Mouse (Mus musculus) megakaryocyte-erythroid progenitor cell, adult 5-6 weeks (primary cell): ENCODE measurements around the gene Gtf2h4. TPM values are rescaled to one million over a fixed set of nuclear protein-coding genes. Genes with fewer than 3 reads are reported as not detected.
A peak's percentile ranks its signal among the peaks of the same experiment; 100 is the strongest.

Experiments
- ATAC-seq: replicated peaks from 2 replicates; pipeline ENCODE4 v1.8.0; 2016; ENCODE audit warnings: mild to moderate bottlenecking, inconsistent platforms; ENCODE audit not compliant: severe bottlenecking, poor library complexity, low FRiP score, low TSS enrichment
- total RNA-seq, 2 experiments: library from RNA; stranded (forward) in 1 of 2; stranded (reverse) in 1 of 2; fragments of 200-1000, 215-1000 nt in 1 of 2; fragments of >200 nt in 1 of 2; fragmentation: Nextera tagmentation in 1 of 2; gene quantifications; 2 replicates each; pipeline ENCODE4 v1.2.3; 2014 to 2017

Gene Gtf2h4
- total RNA-seq, 2 experiments from 2014 or later: 35.0 to 52.4 TPM

- no peak for ATAC-seq
Measured at GRCm38 (mm10) chr17:35653086-35653485, 20.5 kb downstream of the Gtf2h4 start.

- ATAC-seq: no peak
Measured at GRCm38 (mm10) chr17:35649429-35649828, 24.1 kb downstream of the Gtf2h4 start.

GRCm38 (mm10) chr17:35643609-35644236 is 29.8 kb downstream of the Gtf2h4 start, which contains the start of gene Mucl3:
Gene Mucl3 (minus strand): TSS chr17:35643695.
- no peak for ATAC-seq

GRCm38 (mm10) chr17:35639352-35639751 is 34.2 kb downstream of the Gtf2h4 start:
- ATAC-seq: no peak

- no peak for ATAC-seq
Measured at GRCm38 (mm10) chr17:35638475-35639190, 34.9 kb downstream of the Gtf2h4 start.

- 0 out of 2 replicates have a peak, but pooled peaks have one; percentile 39 for ATAC-seq
Measured at GRCm38 (mm10) chr17:35636363-35636762, 37.2 kb downstream of the Gtf2h4 start.

GRCm38 (mm10) chr17:35635699-35636111 is 37.8 kb downstream of the Gtf2h4 start:
- ATAC-seq: peak; percentile 58; the same call in 1 of the 2 replicates

- no peak for ATAC-seq
Measured at GRCm38 (mm10) chr17:35635202-35635601, 38.3 kb downstream of the Gtf2h4 start.

GRCm38 (mm10) chr17:35633992-35634391 is 39.5 kb downstream of the Gtf2h4 start:
- ATAC-seq: no peak

- ATAC-seq: no peak
Measured at GRCm38 (mm10) chr17:35626537-35626936, 47.0 kb downstream of the Gtf2h4 start, which contains the start of gene Gm9573. Gene Gm9573 (minus strand): TSS chr17:35626637.

Other genes starting within 250 kb of the Gtf2h4 start
- gene H2-Q6, start 248.9 kb downstream of the Gtf2h4 start, total RNA-seq (2014; fragmentation: Nextera tagmentation): 76.1 and 91.9 TPM in 2 replicates
- 52.5 and 77.9 TPM in 2 replicates for gene H2-Q6, start 248.9 kb downstream of the Gtf2h4 start, total RNA-seq (2017)
- gene H2-Q7, start 234.6 kb downstream of the Gtf2h4 start, total RNA-seq (2014; fragmentation: Nextera tagmentation): 135 and 179 TPM in 2 replicates
- 47.7 and 71.0 TPM in 2 replicates for gene H2-Q7, start 234.6 kb downstream of the Gtf2h4 start, total RNA-seq (2017)
- 0.98 and 2.2 TPM in 2 replicates for gene H2-Q10, start 203.7 kb downstream of the Gtf2h4 start, total RNA-seq (2014; fragmentation: Nextera tagmentation)
- 0.23 and 0.28 TPM in 2 replicates for gene H2-Q10, start 203.7 kb downstream of the Gtf2h4 start, total RNA-seq (2017)
- 0.50 TPM in 1 of 2 replicates, not detected in the other for gene Pou5f1, start 167.7 kb downstream of the Gtf2h4 start, total RNA-seq (2014; fragmentation: Nextera tagmentation)
- gene Pou5f1, start 167.7 kb downstream of the Gtf2h4 start, total RNA-seq (2017): 0.38 TPM in 1 of 2 replicates, not detected in the other
- gene Tcf19, start 156.9 kb downstream of the Gtf2h4 start, total RNA-seq (2014; fragmentation: Nextera tagmentation): 18.8 and 27.5 TPM in 2 replicates
- gene Tcf19, start 156.9 kb downstream of the Gtf2h4 start, total RNA-seq (2017): 4.7 and 8.1 TPM in 2 replicates
- 9.3 and 24.6 TPM in 2 replicates for gene Cchcr1, start 156.6 kb downstream of the Gtf2h4 start, total RNA-seq (2014; fragmentation: Nextera tagmentation)
- 11.6 and 13.3 TPM in 2 replicates for gene Cchcr1, start 156.6 kb downstream of the Gtf2h4 start, total RNA-seq (2017)
- not detected in 2 replicates for gene Psors1c2, start 140.5 kb downstream of the Gtf2h4 start, total RNA-seq (2014; fragmentation: Nextera tagmentation)
- not detected in 2 replicates for gene Psors1c2, start 140.5 kb downstream of the Gtf2h4 start, total RNA-seq (2017)
- gene Cdsn, start 121.6 kb downstream of the Gtf2h4 start, total RNA-seq (2014; fragmentation: Nextera tagmentation): not detected in 2 replicates
- not detected in 2 replicates for gene Cdsn, start 121.6 kb downstream of the Gtf2h4 start, total RNA-seq (2017)
- gene 2300002M23Rik, start 106.3 kb downstream of the Gtf2h4 start, total RNA-seq (2014; fragmentation: Nextera tagmentation): not detected in 2 replicates
- gene 2300002M23Rik, start 106.3 kb downstream of the Gtf2h4 start, total RNA-seq (2017): not detected in 2 replicates
- not detected in 2 replicates for gene Sfta2, start 72.2 kb downstream of the Gtf2h4 start, total RNA-seq (2014; fragmentation: Nextera tagmentation)
- gene Sfta2, start 72.2 kb downstream of the Gtf2h4 start, total RNA-seq (2017): not detected in 2 replicates
- not detected in 2 replicates for gene Gm9573, start 47.1 kb downstream of the Gtf2h4 start, total RNA-seq (2014; fragmentation: Nextera tagmentation)
- not detected in 2 replicates for gene Gm9573, start 47.1 kb downstream of the Gtf2h4 start, total RNA-seq (2017)
- gene Mucl3, start 30.0 kb downstream of the Gtf2h4 start, total RNA-seq (2014; fragmentation: Nextera tagmentation): not detected in 2 replicates
- not detected in 2 replicates for gene Mucl3, start 30.0 kb downstream of the Gtf2h4 start, total RNA-seq (2017)
- gene Vars2, start 6.1 kb downstream of the Gtf2h4 start, total RNA-seq (2014; fragmentation: Nextera tagmentation): 32.5 and 44.2 TPM in 2 replicates
- 8.3 and 19.1 TPM in 2 replicates for gene Vars2, start 6.1 kb downstream of the Gtf2h4 start, total RNA-seq (2017)
- not detected in 2 replicates for gene Ddr1, start 30.9 kb upstream of the Gtf2h4 start, total RNA-seq (2014; fragmentation: Nextera tagmentation)
- gene Ddr1, start 30.9 kb upstream of the Gtf2h4 start, total RNA-seq (2017): not detected in 2 replicates
- 9.4 and 18.1 TPM in 2 replicates for gene Ier3, start 147.9 kb upstream of the Gtf2h4 start, total RNA-seq (2014; fragmentation: Nextera tagmentation)
- 16.1 and 18.2 TPM in 2 replicates for gene Ier3, start 147.9 kb upstream of the Gtf2h4 start, total RNA-seq (2017)
- gene Flot1, start 149.5 kb upstream of the Gtf2h4 start, total RNA-seq (2014; fragmentation: Nextera tagmentation): 68.3 and 99.7 TPM in 2 replicates
- gene Flot1, start 149.5 kb upstream of the Gtf2h4 start, total RNA-seq (2017): 73.0 and 82.4 TPM in 2 replicates
- gene Tubb5, start 164.6 kb upstream of the Gtf2h4 start, total RNA-seq (2014; fragmentation: Nextera tagmentation): 823 and 947 TPM in 2 replicates
- gene Tubb5, start 164.6 kb upstream of the Gtf2h4 start, total RNA-seq (2017): 678 and 844 TPM in 2 replicates
- 71.8 and 74.8 TPM in 2 replicates for gene Mdc1, start 167.8 kb upstream of the Gtf2h4 start, total RNA-seq (2014; fragmentation: Nextera tagmentation)
- gene Mdc1, start 167.8 kb upstream of the Gtf2h4 start, total RNA-seq (2017): 18.4 and 19.8 TPM in 2 replicates
- 27.0 and 32.4 TPM in 2 replicates for gene Nrm, start 187.6 kb upstream of the Gtf2h4 start, total RNA-seq (2014; fragmentation: Nextera tagmentation)
- 15.0 and 26.4 TPM in 2 replicates for gene Nrm, start 187.6 kb upstream of the Gtf2h4 start, total RNA-seq (2017)
- gene Ppp1r18, start 191.9 kb upstream of the Gtf2h4 start, total RNA-seq (2014; fragmentation: Nextera tagmentation): 11.9 and 13.3 TPM in 2 replicates
- 1.0 and 2.3 TPM in 2 replicates for gene Ppp1r18, start 191.9 kb upstream of the Gtf2h4 start, total RNA-seq (2017)
- 132 and 133 TPM in 2 replicates for gene Dhx16, start 206.1 kb upstream of the Gtf2h4 start, total RNA-seq (2014; fragmentation: Nextera tagmentation)
- 51.3 and 68.8 TPM in 2 replicates for gene Dhx16, start 206.1 kb upstream of the Gtf2h4 start, total RNA-seq (2017)
- 107 and 160 TPM in 2 replicates for gene 2310061I04Rik, start 223.7 kb upstream of the Gtf2h4 start, total RNA-seq (2014; fragmentation: Nextera tagmentation)
- 8.1 and 10.9 TPM in 2 replicates for gene 2310061I04Rik, start 223.7 kb upstream of the Gtf2h4 start, total RNA-seq (2017)
- 23.1 and 31.9 TPM in 2 replicates for gene Atat1, start 236.3 kb upstream of the Gtf2h4 start, total RNA-seq (2014; fragmentation: Nextera tagmentation)
- 3.0 and 4.3 TPM in 2 replicates for gene Atat1, start 236.3 kb upstream of the Gtf2h4 start, total RNA-seq (2017)
- 140 and 175 TPM in 2 replicates for gene Mrps18b, start 242.7 kb upstream of the Gtf2h4 start, total RNA-seq (2014; fragmentation: Nextera tagmentation)
- 72.7 and 92.6 TPM in 2 replicates for gene Mrps18b, start 242.7 kb upstream of the Gtf2h4 start, total RNA-seq (2017)
- gene Ppp1r10, start 242.7 kb upstream of the Gtf2h4 start, total RNA-seq (2014; fragmentation: Nextera tagmentation): 80.8 and 95.1 TPM in 2 replicates
- 86.4 and 103 TPM in 2 replicates for gene Ppp1r10, start 242.7 kb upstream of the Gtf2h4 start, total RNA-seq (2017)